Mouse (Mus musculus) thymus, adult 2 months (tissue): ENCODE measurements at regions not wholly inside any gene's neighbourhood (a gene's known extent, or its start where the extent isn't known, plus 50 kb on each side); places are given as distances from the start of the nearest gene placed in this dataset.

ENCODE experiments used
- CTCF ChIP-seq: fragments of 200-500 bp; IDR thresholded peaks from 2 replicates; pipeline ENCODE4 v1.5.1; 2012; ENCODE audit warnings: mild to moderate bottlenecking, control low read depth, low read length, moderate library complexity, borderline replicate concordance; ENCODE audit not compliant: control insufficient read depth, poor library complexity, insufficient read depth; ENCODE audit errors: extremely low read depth
- POLR2A ChIP-seq: fragments of 200-500 bp; IDR thresholded peaks from 2 replicates; pipeline ENCODE4 v1.6.1; 2012; ENCODE audit warnings: mild to moderate bottlenecking, low read length, control low read depth, moderate library complexity; ENCODE audit not compliant: control insufficient read depth, poor library complexity, insufficient read depth; ENCODE audit errors: extremely low read depth

DNA sequence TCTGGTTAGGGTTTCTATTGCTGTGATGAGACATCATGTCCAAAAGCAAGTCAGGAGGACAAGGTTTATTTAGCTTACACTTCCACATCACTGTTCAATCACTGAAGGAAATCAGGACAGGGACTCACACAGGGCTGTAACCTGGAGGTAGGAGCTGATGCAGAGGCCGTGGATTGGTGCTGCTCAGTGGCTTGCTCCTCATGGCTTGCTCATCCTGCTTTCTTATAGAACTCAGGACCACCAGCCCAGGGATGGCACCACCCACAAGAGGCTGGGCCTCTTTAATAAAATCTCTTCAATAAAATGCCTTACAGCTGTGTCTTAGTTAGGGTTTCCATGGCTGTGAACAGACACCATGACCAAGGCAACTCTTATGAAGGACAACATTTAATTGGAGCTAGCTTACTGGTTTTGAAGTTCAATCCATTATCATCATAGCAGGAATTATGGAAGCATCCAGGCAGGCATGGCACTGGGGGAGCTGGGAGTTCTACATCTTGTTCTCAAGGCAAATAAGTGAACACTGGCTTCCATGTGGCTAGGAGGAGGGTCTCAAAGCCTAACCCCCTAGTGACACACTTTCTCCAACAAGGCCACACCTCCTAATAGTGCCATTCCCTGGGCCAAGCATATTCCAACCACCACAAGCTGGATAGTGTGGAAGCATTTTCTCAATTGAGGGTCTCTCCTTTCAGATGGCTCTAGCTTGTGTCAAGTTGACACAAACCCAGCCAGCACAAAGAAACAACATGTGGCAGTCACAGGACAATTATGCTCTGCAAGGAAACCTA, 96.4 kb upstream of the Cpm start:
- TF ChIP-seq CTCF: no peak
- no peak for TF ChIP-seq POLR2A
